Mouse (Mus musculus) lung, postnatal 25 days (tissue): ENCODE measurements at regions not wholly inside any gene's neighbourhood (a gene's known extent, or its start where the extent isn't known, plus 50 kb on each side); places are given as distances from the start of the nearest gene placed in this dataset.

Experiments used
- DNase-seq: peaks from one replicate; pipeline ENCODE4 v3.0.0; 2022; ENCODE audit warnings: low spot score

GRCm38 (mm10) chr4:98200701-98201100 is 182.4 kb downstream of the Tm2d1 start:
- DNase-seq, result no peak

- no peak for DNase-seq
Measured at GRCm38 (mm10) chr4:98190318-98190717, 192.8 kb downstream of the Tm2d1 start.

- DNase-seq, result no peak
Measured at GRCm38 (mm10) chr4:98189894-98190293, 193.2 kb downstream of the Tm2d1 start.

- no peak for DNase-seq
Measured at GRCm38 (mm10) chr4:98188944-98189343, 194.2 kb downstream of the Tm2d1 start.

GRCm38 (mm10) chr4:98187038-98187437 is 196.1 kb downstream of the Tm2d1 start:
- no peak for DNase-seq

GRCm38 (mm10) chr4:98182053-98182355 is 201.1 kb downstream of the Tm2d1 start:
- no peak for DNase-seq

GRCm38 (mm10) chr4:98181185-98182052 is 201.7 kb downstream of the Tm2d1 start:
- DNase-seq, result no peak

GRCm38 (mm10) chr4:98180336-98180735 is 202.8 kb downstream of the Tm2d1 start:
- no peak for DNase-seq
